Mouse (Mus musculus): ENCODE results near the gene Uck1. TPM values are rescaled to one million over a fixed set of nuclear protein-coding genes. Genes with fewer than 3 reads are reported as not detected.

The Uck1 gene
- polyA plus RNA-seq (2012; fragmentation: generic; extraction: Trizol), result 32.1 TPM

DNA sequence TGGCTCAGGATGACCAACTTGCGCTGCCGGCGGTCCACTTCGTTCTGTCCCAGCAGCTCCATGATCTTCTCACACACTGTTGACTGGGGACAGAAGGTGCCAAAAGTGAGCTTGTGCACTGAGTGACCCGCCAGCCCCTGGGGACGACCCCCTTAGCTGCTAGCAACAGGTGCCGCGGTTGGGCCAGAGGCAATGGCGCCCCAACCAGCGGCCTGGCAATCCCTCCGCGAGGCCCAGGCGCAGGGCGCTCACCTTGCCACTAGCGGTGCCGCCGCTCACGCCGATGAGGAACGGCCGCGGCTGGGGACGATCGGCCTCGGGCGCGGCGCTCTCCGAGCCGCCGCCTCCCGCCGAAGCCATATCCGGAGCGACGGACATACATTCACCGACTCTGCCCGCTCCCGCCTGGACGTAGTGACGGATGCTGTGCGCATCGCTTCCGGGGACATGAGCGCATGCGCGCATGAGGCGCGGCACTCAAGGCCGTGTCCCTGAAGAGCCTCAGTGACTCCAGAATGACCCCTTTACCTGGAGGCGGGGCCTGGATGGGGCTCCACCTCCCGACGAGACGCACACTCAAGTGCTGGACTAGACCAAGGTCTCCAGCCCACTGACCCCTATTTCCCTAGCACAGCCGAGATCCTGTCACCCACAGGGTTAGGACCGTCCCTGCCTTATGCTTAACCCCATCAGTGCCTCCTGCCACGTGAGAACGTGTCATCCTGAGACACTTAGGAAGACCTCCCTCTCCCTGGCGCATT is at the start of gene Uck1:
Uck1 (minus strand) TSS at position 503 of the 761 bp plus-strand sequence.
- H3K79me2 ChIP-seq (ENCODE audit: control insufficient read depth, insufficient read depth), result peaks cover 8% of the 10 kb centered on the region
- H3K4me3 ChIP-seq, result peak within 1 kb of the TSS; percentile 58
- peak in 2 of 3 experiments; percentile 23 to 46 for TF ChIP-seq MYOD1 (IDR thresholded peaks at IDR 0.05; ENCODE audit: control insufficient read depth in 1 of 3, insufficient read length in 2 of 3, low read depth in 2 of 3)
- no peak for TF ChIP-seq TCF12 (IDR thresholded peaks at IDR 0.05; ENCODE audit: insufficient read depth, poor library complexity, severe bottlenecking)
- peak; percentile 95 for TF ChIP-seq POLR2A (IDR thresholded peaks at IDR 0.05; ENCODE audit: insufficient read length, low read depth)
- TF ChIP-seq E2F4 (IDR thresholded peaks at IDR 0.05; ENCODE audit: insufficient read depth), result peak; percentile 58
- no peak for TF ChIP-seq MAX (IDR thresholded peaks at IDR 0.05; ENCODE audit: low read depth)
- TF ChIP-seq POLR2AphosphoS2 (IDR thresholded peaks at IDR 0.05; ENCODE audit: insufficient read length, low read depth), result peak; percentile 82
- no peak for TF ChIP-seq MYOG (IDR thresholded peaks at IDR 0.05; ENCODE audit: control insufficient read depth in 1 of 3, insufficient read depth in 1 of 3, insufficient read length in 2 of 3, low read depth in 2 of 3)
- peaks cover 4% of the 10 kb centered on the region for H3K36me3 ChIP-seq (ENCODE audit: control insufficient read depth, insufficient read depth)
- H3ac ChIP-seq (ENCODE audit: control insufficient read depth, insufficient read length), result peak within 1 kb of the TSS; percentile 31
- H3K4me2 ChIP-seq (ENCODE audit: low read depth), result peak within 1 kb of the TSS; percentile 93
- H3K27me3 ChIP-seq (ENCODE audit: control insufficient read depth, insufficient read depth, insufficient read length), result no peaks in the 10 kb centered on the region

DNA sequence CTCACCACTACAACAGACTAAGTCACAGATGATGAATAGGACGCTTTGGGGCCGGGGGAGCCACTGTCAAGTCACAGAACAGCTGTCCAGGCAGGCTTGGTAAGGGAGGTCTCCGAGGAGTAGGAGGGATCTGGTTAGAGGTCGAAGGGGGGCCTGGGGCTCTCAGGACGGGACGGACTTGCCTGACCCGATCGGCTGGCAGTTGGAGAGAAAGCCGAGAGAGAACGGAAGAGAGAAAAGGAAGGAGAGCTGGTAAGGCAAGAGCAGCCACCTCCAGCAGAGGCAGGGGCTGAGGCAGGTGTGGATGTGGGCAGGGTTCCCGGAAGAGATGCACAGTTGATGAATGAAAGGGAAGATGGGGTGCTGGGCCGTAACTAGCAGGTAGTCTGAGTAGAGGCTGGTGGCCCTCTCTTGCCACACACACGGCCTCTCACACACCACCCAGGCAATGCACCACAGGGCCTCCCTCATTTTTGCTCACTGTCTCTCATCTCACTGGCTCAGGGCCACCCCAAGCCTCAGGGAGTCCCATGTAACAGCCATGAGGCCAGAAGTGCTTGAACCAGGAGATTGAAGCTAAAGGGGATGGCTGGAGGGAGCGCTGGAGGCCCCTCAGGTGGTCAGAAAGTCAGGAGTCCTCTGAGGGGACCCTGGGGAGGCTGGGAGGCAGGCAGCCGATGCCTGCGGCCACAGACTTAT is 49.1 kb upstream of the Uck1 start:
- Histone ChIP-seq H3K27me3 (ENCODE audit: control insufficient read depth, insufficient read depth, insufficient read length) (no peaks in the 10 kb centered on the region), H3K4me2 (ENCODE audit: low read depth) (no peak overlapping the region), H3K79me2 (ENCODE audit: control insufficient read depth, insufficient read depth) (no peaks in the 10 kb centered on the region), H3K4me3 (no peak overlapping the region), H3K36me3 (ENCODE audit: control insufficient read depth, insufficient read depth) (peaks cover 12% of the 10 kb centered on the region), H3ac (ENCODE audit: control insufficient read depth, insufficient read length) (no peak overlapping the region)
- TF ChIP-seq POLR2AphosphoS2 (IDR thresholded peaks at IDR 0.05; ENCODE audit: insufficient read length, low read depth), result peak; percentile 48
- no peak for TF ChIP-seq REST (IDR thresholded peaks at IDR 0.05; ENCODE audit: insufficient read depth, insufficient read length)

DNA sequence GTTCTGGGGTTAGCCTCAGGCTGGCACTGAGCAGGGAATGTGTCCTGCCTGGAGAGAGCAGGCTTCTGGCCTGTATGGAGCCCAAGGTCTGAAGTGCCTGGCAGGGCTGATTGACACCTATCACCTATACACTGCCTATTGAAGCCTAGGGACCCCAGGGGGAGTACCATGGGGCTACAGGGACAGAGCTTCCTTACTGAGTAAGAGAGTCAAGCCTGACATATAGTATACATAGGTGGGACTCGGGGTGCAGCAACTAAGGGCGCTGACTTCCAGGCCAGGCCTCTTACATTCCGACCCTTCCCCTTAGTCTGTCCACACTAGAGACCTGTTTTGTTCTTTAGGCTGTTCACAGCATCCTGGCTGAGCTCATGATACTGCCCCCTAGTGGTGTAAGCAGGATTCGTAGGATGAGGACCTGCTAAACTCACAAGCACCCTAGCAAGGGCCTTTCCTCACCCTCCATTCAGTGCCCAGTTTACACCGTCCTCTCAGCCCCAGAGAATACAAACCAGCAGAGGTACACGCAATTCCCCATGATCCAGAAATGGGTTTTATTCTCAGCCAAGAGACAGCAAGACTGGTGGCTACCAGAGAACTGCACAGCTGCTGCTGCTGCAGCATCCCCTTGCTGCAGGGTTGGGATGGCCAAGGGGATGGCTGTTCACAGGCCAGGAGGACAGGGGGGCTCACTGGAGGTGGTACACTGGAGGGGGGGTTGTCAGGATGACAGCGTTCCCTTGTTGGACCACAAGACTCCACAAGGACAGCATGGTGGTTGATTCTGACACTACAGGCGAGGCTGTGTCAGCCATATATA is 48.2 kb upstream of the Uck1 start:
- Histone ChIP-seq H3K36me3 (ENCODE audit: control insufficient read depth, insufficient read depth) (peaks cover 12% of the 10 kb centered on the region), H3K4me3 (no peak overlapping the region), H3K79me2 (ENCODE audit: control insufficient read depth, insufficient read depth) (no peaks in the 10 kb centered on the region), H3K27me3 (ENCODE audit: control insufficient read depth, insufficient read depth, insufficient read length) (no peaks in the 10 kb centered on the region), H3K4me2 (ENCODE audit: low read depth) (no peak overlapping the region), H3ac (ENCODE audit: control insufficient read depth, insufficient read length) (no peak overlapping the region)
- no peak for TF ChIP-seq USF1 (IDR thresholded peaks at IDR 0.05; ENCODE audit: low read depth)
- TF ChIP-seq CEBPB (IDR thresholded peaks at IDR 0.05; ENCODE audit: insufficient read depth, poor library complexity, severe bottlenecking), result no peak
- TF ChIP-seq SRF (IDR thresholded peaks at IDR 0.05; ENCODE audit: control insufficient read depth, insufficient read length, low read depth), result no peak

DNA sequence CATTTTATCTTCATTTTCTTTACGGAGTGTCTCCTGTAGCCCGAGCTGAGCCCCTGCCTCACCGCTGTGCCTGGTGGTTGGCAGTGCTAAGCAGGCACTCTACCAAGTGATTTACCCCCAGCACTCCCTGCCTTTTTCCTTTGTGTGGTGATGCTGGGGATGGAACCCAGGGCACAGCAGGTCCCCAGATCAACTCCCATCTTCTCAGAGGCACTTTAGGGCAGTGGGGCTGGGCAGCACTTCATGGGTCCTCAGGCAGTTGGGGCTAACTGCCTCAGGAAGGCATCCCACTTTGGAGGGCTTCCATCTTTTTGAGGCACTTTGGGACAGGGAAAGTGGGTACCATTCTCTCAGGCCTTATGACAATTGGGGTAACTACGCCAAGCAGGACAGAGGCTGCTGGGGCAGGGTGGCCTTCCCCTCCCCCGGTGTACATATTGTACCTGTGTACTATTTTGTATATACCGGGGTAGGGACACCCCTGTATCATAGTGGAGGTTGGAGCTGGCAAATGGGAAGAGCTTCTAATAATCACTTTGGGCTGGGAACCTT is 47.4 kb upstream of the Uck1 start:
- Histone ChIP-seq H3K4me2 (ENCODE audit: low read depth) (no peak overlapping the region), H3K27me3 (ENCODE audit: control insufficient read depth, insufficient read depth, insufficient read length) (no peaks in the 10 kb centered on the region), H3K4me3 (no peak overlapping the region), H3K36me3 (ENCODE audit: control insufficient read depth, insufficient read depth) (peaks cover 14% of the 10 kb centered on the region), H3ac (ENCODE audit: control insufficient read depth, insufficient read length) (no peak overlapping the region), H3K79me2 (ENCODE audit: control insufficient read depth, insufficient read depth) (no peaks in the 10 kb centered on the region)
- TF ChIP-seq SRF (IDR thresholded peaks at IDR 0.05; ENCODE audit: control insufficient read depth, insufficient read length, low read depth), result no peak
- TF ChIP-seq MYOD1 (IDR thresholded peaks at IDR 0.05; ENCODE audit: control insufficient read depth in 1 of 3, insufficient read length in 2 of 3, low read depth in 2 of 3), result no peak
- no peak for TF ChIP-seq TCF3 (IDR thresholded peaks at IDR 0.05; ENCODE audit: insufficient read length, low read depth)
- no peak for TF ChIP-seq POLR2A (IDR thresholded peaks at IDR 0.05; ENCODE audit: insufficient read length, low read depth)
- no peak for TF ChIP-seq MYOG (IDR thresholded peaks at IDR 0.05; ENCODE audit: control insufficient read depth in 1 of 3, insufficient read depth in 1 of 3, insufficient read length in 2 of 3, low read depth in 2 of 3)
- TF ChIP-seq MAX (IDR thresholded peaks at IDR 0.05; ENCODE audit: low read depth), result no peak
- TF ChIP-seq CEBPB (IDR thresholded peaks at IDR 0.05; ENCODE audit: insufficient read depth, poor library complexity, severe bottlenecking), result no peak
- no peak for TF ChIP-seq REST (IDR thresholded peaks at IDR 0.05; ENCODE audit: insufficient read depth, insufficient read length)
- TF ChIP-seq E2F4 (IDR thresholded peaks at IDR 0.05; ENCODE audit: insufficient read depth), result no peak
- no peak for TF ChIP-seq POLR2AphosphoS2 (IDR thresholded peaks at IDR 0.05; ENCODE audit: insufficient read length, low read depth)
- no peak for TF ChIP-seq USF1 (IDR thresholded peaks at IDR 0.05; ENCODE audit: low read depth)
- no peak for TF ChIP-seq TCF12 (IDR thresholded peaks at IDR 0.05; ENCODE audit: insufficient read depth, poor library complexity, severe bottlenecking)

Measured in myocyte (in vitro differentiated cells).